Mouse (Mus musculus): ENCODE data around the gene Gm3194. TPM values are rescaled to one million over a fixed set of nuclear protein-coding genes. Genes with fewer than 3 reads are reported as not detected.

The Gm3194 gene
- polyA plus RNA-seq (2012; ENCODE audit: low replicate concordance), result 0.06 TPM in 1 of 2 replicates, not detected in the other

DNA sequence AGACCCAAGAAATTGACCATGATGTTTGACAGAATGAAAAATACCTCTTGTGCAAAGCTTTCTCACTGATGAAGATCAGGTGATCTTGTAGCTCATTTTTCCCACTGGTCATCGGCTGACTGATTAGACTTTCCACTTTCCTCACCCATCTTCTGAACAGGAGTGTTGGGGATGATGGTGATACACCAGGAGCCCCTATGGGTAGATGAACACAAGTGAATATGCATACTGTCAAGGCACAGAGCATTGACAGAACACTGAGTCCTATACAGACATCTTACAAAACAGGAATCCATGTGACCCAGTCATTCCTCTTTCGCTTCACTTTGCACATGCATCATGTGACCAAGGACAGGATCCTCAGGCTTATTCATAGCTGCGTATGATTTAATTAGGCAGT lies at the start of gene Gm3194:
Gene Gm3194 (minus strand): TSS at position 101 of the 400 bp plus-strand sequence.

GRCm38 (mm10) chr14:5501374-5501773 lies 46.1 kb upstream of the Gm3194 start, which contains the start of gene Gm3488:
Gm3488 (plus strand) TSS chr14:5501674.

DNA sequence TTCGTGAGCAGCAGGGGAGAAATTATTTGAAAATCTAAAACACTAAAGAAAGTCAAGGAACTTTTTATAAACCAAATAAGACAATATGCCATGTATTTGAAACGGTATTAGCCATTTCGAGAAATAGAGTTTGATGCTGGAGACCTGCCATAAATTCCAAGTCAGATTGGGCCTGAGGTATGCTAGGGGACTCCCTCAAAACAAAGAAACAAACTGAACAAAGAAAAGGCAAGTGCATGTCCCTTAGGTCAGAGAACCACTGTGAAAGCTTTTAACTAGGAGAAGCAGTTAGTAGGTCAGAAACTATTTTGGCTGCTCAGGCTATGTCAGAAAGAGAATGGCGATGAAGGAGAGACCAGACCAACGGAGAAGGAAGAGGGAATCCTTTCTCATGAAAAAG lies 28.6 kb upstream of the Gm3194 start, which contains the start of gene Gm3187:
Gene Gm3187 (plus strand): TSS at position 301 of the 400 bp plus-strand sequence.

DNA sequence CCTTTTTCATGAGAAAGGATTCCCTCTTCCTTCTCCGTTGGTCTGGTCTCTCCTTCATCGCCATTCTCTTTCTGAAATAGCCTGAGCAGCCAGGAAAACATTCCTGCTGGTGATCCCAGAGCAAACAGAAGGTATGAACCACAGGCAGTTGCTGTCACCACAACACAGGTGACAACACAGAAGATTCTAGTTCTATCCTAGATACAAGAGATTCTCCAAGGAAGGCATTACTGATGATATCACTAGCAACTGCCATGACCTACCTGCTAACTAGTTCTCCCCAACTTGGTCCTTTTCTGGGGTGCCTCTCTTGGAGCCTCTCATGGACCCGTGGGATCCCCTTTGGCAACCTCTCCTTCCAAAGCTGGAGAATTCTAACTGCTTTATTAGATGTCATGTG lies 22.5 kb upstream of the Gm3194 start, which contains the start of gene Gm8246:
Gene Gm8246 (minus strand): TSS at position 101 of the 400 bp plus-strand sequence.

GRCm38 (mm10) chr14:5388949-5389348 lies 66.3 kb downstream of the Gm3194 start, which contains the start of gene Gm3500:
Gm3500 (minus strand) TSS chr14:5389049.

Other genes starting within 250 kb of the Gm3194 start
- gene Gm3526, start 194.9 kb downstream of the Gm3194 start, polyA plus RNA-seq (2012; ENCODE audit: low replicate concordance), result not detected in 2 replicates
- gene Gm3542, start 120.5 kb downstream of the Gm3194 start, polyA plus RNA-seq (2012; ENCODE audit: low replicate concordance), result not detected in 2 replicates
- gene Gm3500, start 66.4 kb downstream of the Gm3194 start, polyA plus RNA-seq (2012; ENCODE audit: low replicate concordance), result not detected in 2 replicates
- gene Gm8246, start 22.4 kb upstream of the Gm3194 start, polyA plus RNA-seq (2012; ENCODE audit: low replicate concordance), result not detected in 2 replicates
- 0.20 TPM in 1 of 2 replicates, not detected in the other for gene Gm3187, start 28.7 kb upstream of the Gm3194 start, polyA plus RNA-seq (2012; ENCODE audit: low replicate concordance)
- gene Gm3488, start 46.2 kb upstream of the Gm3194 start, polyA plus RNA-seq (2012; ENCODE audit: low replicate concordance), result not detected in 2 replicates
- gene Gm3532, start 83.0 kb upstream of the Gm3194 start, polyA plus RNA-seq (2012; ENCODE audit: low replicate concordance), result not detected in 2 replicates
- not detected in 2 replicates for gene Gm8265, start 177.6 kb upstream of the Gm3194 start, polyA plus RNA-seq (2012; ENCODE audit: low replicate concordance)
- not detected in 2 replicates for gene Gm9603, start 232.0 kb upstream of the Gm3194 start, polyA plus RNA-seq (2012; ENCODE audit: low replicate concordance)